Mouse (Mus musculus): ENCODE measurements around the gene L3mbtl4. TPM values are rescaled to one million over a fixed set of nuclear protein-coding genes. Genes with fewer than 3 reads are reported as not detected.

Gene L3mbtl4
- total RNA-seq (2022): under 1 TPM in 2 of 4 experiments, not detected in 2; 0.15 to 0.29 TPM

GRCm38 (mm10) chr17:68273527-68273926 lies at the start of gene L3mbtl4:
Gene L3mbtl4 (plus strand): TSS chr17:68273797.
- DNase-seq (ENCODE audit: low spot score in 2 of 2): no peak

DNA sequence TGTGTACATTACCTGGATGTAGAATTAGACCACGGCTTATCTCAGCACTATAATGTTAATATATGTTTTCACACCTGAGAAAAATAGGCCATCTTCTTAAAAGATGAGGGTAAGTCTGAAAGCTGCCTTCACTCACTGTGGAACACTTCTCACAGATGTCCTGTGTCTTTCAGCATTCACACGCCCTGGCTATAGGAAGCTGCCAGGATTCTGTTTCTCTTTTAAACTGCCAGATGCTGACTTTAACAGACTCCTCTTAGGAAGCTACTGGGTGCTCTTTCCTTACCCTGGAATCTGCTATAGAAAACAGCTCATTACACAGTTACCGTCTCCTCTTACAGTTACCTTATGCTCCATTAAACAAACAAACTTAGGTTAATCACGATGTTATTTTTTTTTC lies 43.1 kb upstream of the L3mbtl4 start:
- DNase-seq (ENCODE audit: low spot score in 2 of 2): no peak

- no peak for DNase-seq (ENCODE audit: low spot score in 2 of 2)
Measured at GRCm38 (mm10) chr17:68235380-68235779, 38.2 kb upstream of the L3mbtl4 start.

GRCm38 (mm10) chr17:68236992-68237391 lies 36.6 kb upstream of the L3mbtl4 start:
- no peak for DNase-seq (ENCODE audit: low spot score in 2 of 2)

DNA sequence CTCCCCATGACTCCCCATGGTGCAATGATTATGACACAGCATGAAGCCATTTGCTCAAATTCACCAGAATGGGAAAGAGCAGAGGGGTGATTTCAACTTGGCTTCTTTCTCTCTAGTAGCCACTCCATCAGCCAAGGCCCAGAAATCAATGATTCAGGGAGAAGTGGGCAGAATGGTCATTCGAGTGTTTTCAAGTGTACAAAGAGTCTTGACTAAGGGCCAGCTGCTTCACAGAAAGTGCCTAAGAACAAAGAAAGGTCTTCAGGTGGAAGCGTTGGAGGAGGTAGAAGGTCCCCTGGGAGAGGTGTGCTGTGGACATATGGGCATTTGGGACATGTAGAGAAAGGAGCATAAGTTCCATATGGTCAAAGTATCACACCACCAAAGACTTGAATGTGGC lies 33.4 kb upstream of the L3mbtl4 start:
- no peak for DNase-seq (ENCODE audit: low spot score in 2 of 2)

DNA sequence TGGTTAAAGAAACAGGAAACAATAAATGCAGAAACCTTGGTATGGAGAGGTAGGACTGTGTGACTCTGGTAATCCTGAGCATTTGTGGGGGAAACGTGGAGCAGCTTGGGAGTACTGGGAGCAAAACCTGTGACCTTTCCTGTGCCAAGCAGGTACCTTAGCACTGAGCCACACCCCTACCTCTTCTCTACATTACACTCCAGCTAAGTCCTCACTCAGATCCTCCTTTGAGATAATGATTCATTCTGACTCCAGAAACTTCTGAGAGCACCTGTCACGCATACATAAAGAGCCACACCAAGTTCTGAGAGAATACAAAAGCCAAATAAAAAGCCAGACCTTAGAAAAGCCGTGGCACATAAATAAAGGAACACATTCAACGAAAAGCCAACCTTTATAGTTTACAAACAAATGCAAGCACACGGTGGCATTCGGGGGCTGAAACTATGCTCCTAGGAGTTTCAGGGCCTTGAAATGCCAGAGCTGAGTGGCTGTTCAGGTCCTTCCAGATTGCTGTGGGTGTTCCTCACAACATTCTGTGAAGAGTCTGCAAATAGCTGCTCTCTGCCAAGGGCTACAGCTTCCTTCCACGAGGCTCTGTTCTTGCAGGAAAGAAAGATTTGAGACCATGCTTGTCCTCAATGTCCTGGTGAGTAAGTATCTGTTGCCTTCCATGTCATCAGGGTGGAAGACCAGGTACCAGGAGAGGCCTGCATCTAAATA lies 8.6 kb upstream of the L3mbtl4 start:
- no peak for DNase-seq (ENCODE audit: low spot score in 2 of 2)

DNA sequence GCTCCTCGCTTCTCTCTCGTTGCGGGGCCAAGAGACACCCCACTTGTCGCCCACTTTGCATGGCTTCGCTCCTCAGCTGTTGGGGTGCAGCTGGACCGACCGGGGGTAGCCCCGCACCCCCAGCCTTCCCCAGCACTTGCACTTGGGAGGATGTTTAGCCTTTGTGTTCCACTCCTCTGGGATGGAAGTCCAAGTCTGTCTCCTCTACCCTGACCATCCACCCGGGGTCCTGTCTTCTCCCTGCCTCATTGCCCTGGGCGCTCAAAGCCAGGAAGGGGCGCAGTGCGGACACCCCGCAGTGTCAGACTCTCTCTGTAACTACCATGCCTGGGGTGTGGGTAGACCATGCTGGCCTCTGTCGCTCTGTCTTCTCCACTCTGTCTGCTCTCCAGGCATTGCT lies 357 bp downstream of the L3mbtl4 start:
- DNase-seq (ENCODE audit: low spot score in 2 of 2): no peak

DNA sequence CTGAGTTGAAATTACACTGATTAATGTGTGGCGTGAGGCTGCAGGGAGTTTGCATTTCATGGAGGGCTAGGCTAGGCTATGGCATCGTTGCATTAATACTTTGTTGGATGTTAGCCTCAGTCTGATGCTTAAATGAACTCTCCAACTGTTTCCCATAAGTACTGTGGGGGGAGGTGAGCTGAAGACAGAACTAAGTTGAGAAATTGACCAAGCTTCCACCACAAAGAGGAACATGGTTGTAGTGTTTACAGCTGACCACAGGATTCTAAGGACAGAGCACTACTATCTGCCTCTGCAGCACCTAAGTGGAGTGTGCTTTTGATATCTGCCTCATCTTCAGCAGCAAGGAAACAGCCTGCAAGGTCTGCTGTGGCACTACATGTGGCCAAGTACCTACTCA lies 1.5 kb downstream of the L3mbtl4 start:
- DNase-seq (ENCODE audit: low spot score in 2 of 2): no peak

DNA sequence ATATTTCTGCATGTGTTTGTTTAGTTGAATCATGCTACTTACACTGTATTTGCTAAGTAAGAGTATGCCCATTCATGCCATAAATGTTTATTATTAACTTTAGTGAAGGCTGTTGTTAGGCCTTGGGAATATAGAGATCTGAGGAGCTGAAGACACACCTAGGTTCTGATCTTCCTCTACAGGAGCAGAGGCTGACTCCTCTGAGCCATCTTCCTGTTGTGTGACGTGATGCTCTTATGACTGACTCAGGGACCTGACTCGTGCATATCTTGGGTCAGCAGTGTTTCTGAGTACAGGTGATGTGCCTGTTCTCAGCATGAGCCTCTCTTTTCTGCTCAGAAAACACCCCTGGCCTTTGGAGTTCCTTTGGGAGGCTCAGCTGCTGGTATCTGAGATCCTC lies 7.3 kb downstream of the L3mbtl4 start:
- DNase-seq (ENCODE audit: low spot score in 2 of 2): no peak

DNA sequence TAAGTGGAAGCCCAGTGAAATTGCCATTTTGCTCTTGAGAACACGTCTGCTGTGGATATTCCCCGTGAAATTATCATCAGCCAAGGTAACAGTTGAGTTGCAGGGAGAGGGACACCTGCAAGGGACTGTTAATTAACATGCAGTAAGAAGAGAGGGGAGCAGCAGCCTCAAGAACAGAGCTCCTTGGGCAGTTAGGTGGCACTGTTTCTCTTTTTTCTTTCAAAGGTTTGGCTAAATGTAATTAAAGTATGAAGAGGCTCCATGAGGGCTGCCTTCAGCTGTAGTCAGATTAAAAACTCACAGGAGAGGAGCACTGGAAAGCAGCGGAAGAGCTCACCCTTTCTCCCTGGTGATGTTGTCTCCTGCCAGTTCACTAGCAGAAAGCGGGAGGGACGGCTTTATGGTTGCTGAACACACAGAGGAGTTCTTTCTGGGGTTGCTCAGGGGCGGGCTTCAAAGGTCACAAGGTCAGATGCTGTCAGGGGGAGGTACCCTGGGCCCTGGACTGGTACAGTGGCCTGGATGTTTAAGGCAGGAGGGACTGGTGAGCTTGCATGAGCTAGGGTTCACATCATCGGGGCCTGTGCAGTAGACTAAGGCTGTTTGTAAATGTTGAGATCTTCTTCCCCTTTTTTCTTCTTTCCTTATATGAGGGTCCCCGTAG lies 11.7 kb downstream of the L3mbtl4 start:
- DNase-seq (ENCODE audit: low spot score in 2 of 2): no peak

GRCm38 (mm10) chr17:68288094-68288493 lies 14.5 kb downstream of the L3mbtl4 start:
- DNase-seq (ENCODE audit: low spot score in 2 of 2): no peak

- no peak for DNase-seq (ENCODE audit: low spot score in 2 of 2)
Measured at GRCm38 (mm10) chr17:68288699-68289098, 15.1 kb downstream of the L3mbtl4 start.

GRCm38 (mm10) chr17:68291713-68292364 lies 18.2 kb downstream of the L3mbtl4 start:
- no peak for DNase-seq (ENCODE audit: low spot score in 2 of 2)

DNA sequence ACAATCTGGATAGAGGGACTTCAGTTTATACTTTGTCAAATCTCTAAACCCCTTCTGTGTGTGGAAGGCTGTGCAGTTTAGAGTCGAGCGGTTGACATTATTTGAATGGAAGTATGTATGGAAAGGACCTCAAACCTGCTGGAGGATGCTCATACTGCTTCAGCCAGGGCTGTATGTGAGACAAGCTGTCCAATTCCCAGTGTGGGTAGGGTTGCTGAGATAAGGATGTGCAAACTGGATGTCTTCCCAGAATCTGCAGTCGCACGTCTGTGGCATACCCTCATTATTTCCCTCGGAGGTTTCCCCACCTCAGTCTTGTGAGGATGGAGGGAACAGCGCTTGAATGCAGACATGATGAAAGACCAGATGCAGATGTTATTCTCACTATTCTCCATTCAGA lies 34.8 kb downstream of the L3mbtl4 start:
- DNase-seq (ENCODE audit: low spot score in 2 of 2): no peak

DNA sequence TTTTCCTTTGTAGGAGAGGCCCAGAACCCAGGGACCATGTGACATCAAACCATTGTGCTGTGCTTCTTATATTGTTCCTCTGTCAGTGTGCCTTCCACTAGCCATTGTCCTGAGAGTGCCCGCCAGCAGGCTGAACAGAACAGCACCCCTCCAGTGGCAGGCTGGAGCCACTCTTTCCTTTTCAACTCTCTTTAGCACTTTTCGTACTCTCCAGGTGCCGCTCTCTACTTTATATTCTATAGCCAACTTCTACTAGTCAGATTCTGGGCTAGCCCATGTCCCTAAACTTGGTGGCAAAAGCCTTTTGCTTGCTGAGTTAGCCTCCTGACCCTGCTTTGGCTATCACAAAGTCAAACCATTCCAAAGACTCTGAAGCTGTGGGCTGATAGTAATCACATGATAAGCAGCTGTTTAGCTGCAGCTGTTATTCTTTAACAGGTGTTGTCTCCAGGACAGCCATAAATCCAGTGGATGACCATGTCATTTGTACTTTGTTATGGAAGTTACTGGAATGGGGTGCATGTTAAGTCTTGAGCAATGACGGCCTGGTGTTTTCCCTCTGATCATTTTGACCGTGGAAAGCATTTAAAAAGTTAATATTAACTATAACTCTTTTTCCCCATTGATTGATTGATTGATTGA lies 38.8 kb downstream of the L3mbtl4 start:
- no peak for DNase-seq (ENCODE audit: low spot score in 2 of 2)

- no peak for DNase-seq (ENCODE audit: low spot score in 2 of 2)
Measured at GRCm38 (mm10) chr17:68320940-68321339, 47.3 kb downstream of the L3mbtl4 start.

DNA sequence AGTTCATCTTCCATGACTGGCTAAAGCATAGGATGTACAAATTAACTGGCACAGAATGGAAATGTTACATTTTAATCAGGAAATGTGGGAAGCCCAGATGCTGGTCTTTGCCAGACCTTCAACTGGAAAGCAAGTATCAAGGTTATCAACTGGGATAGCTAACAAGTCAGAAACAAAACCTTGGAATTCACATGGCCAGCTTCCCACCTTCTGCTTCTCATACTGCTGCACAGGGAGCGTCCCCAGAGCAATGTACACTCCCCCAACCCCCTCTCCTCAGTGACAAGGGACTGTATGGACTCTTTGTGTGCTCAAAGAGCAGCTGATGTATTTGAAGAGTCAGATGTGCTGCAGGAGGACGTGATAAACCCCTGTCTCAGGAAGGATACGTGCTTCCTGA lies 49.0 kb downstream of the L3mbtl4 start:
- DNase-seq (ENCODE audit: low spot score in 2 of 2): no peak

- no peak for DNase-seq (ENCODE audit: low spot score in 2 of 2)
Measured at GRCm38 (mm10) chr17:68332225-68332624, 58.6 kb downstream of the L3mbtl4 start.

DNA sequence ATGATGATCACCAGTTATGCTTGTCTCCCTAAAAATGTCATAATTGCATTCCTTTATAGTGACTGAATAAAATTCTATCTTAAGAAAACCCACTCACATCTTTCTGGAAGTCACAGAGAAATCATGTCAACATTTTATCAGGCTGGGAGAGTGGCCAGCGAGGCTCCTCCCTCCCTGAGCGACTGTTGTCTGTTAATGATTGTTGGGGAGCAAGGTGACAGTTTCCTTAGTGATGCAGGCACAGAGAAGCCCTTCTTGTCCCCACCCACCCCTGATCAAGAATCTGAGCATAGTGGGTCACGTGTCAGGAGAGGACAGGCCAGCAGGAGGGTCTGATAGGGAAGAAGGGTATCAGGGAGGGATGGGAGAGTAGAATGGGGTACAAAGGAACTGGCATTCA lies 59.8 kb downstream of the L3mbtl4 start:
- no peak for DNase-seq (ENCODE audit: low spot score in 2 of 2)

- DNase-seq (ENCODE audit: low spot score in 2 of 2): no peak
Measured at GRCm38 (mm10) chr17:68338917-68339553, 65.4 kb downstream of the L3mbtl4 start.

GRCm38 (mm10) chr17:68357687-68358086 lies 84.1 kb downstream of the L3mbtl4 start:
- no peak for DNase-seq (ENCODE audit: low spot score in 2 of 2)

- DNase-seq (ENCODE audit: low spot score in 2 of 2): no peak
Measured at GRCm38 (mm10) chr17:68371101-68371500, 97.5 kb downstream of the L3mbtl4 start.
